Mouse (Mus musculus): ENCODE results near the gene Ptdss2. TPM values are rescaled to one million over a fixed set of nuclear protein-coding genes. Genes with fewer than 3 reads are reported as not detected.
A peak's percentile ranks its signal among the peaks of the same experiment; 100 is the strongest.

Ptdss2 gene
- polyA plus RNA-seq, 1 experiment from 2014 or later = 70.6 TPM

DNA sequence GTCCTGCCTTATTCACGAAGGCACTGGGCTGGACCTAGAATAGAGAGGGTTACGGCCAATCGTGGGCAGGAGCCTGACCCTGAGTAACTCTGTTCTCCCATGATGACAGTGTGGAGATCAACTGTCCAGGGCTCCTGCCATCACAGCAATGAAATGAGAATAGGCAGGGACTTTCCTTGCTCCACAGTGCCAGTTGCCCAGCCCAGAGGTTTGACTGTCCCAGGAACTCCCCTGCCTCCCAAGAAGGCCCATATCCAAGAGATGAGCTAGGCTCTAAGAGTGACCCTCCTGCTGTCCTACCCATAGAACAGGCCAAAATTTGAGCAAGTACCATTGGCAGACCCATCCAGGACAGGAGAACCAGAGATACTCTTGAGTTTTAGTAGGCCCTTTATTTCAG lies 66.6 kb downstream of the Ptdss2 start:
- no peak overlapping the region for H3K9ac ChIP-seq
- no peak overlapping the region for H3K4me3 ChIP-seq
- 85% methylated on average over 3 of the region's 3 CpGs for WGBS
- peaks cover 17% of the 10 kb centered on the region for H3K4me1 ChIP-seq
- no peaks in the 10 kb centered on the region for H3K9me3 ChIP-seq
- ATAC-seq (ENCODE audit: borderline replicate concordance, extremely low read depth, low FRiP score, low TSS enrichment) = no peak
- H3K27me3 ChIP-seq = no peaks in the 10 kb centered on the region
- peaks cover 32% of the 10 kb centered on the region for H3K36me3 ChIP-seq
- H3K27ac ChIP-seq = no peak overlapping the region
- H3K4me2 ChIP-seq = no peak overlapping the region

GRCm38 (mm10) chr7:141190220-141190619 lies 68.0 kb downstream of the Ptdss2 start:
- H3K27ac ChIP-seq = no peak overlapping the region
- no peak overlapping the region for H3K4me2 ChIP-seq
- H3K36me3 ChIP-seq = peaks cover 32% of the 10 kb centered on the region
- H3K9ac ChIP-seq = no peak overlapping the region
- WGBS = 92% methylated on average over 3 of the region's 3 CpGs
- no peak for ATAC-seq (ENCODE audit: borderline replicate concordance, extremely low read depth, low FRiP score, low TSS enrichment)
- H3K4me3 ChIP-seq = no peak overlapping the region
- no peaks in the 10 kb centered on the region for H3K9me3 ChIP-seq
- H3K4me1 ChIP-seq = peaks cover 21% of the 10 kb centered on the region
- no peaks in the 10 kb centered on the region for H3K27me3 ChIP-seq

- Histone ChIP-seq H3K4me2 (no peak overlapping the region), H3K4me1 (peaks cover 25% of the 10 kb centered on the region), H3K27me3 (no peaks in the 10 kb centered on the region), H3K4me3 (no peak overlapping the region), H3K9ac (no peak overlapping the region), H3K36me3 (peaks cover 32% of the 10 kb centered on the region), H3K27ac (no peak overlapping the region), H3K9me3 (no peaks in the 10 kb centered on the region)
- ATAC-seq (ENCODE audit: borderline replicate concordance, extremely low read depth, low FRiP score, low TSS enrichment) = no peak
- whole genome bisulfite sequencing = 79% methylated on average over 14 of the region's 14 CpGs
These were observed 68.9 kb downstream of the Ptdss2 start for GRCm38 (mm10) chr7:141191036-141191435.

- Histone ChIP-seq H3K27me3 (no peaks in the 10 kb centered on the region), H3K27ac (no peak overlapping the region), H3K4me3 (peak overlapping the region; percentile 92; the same call in 1 of the 2 replicates), H3K9ac (no peak overlapping the region), H3K9me3 (no peaks in the 10 kb centered on the region), H3K36me3 (peaks cover 32% of the 10 kb centered on the region), H3K4me1 (peaks cover 25% of the 10 kb centered on the region), H3K4me2 (peak overlapping the region; percentile 95)
- WGBS = 88% methylated on average over 24 of the region's 24 CpGs
- ATAC-seq (ENCODE audit: borderline replicate concordance, extremely low read depth, low FRiP score, low TSS enrichment) = no peak
These were observed 69.9 kb downstream of the Ptdss2 start for GRCm38 (mm10) chr7:141191796-141192685.

DNA sequence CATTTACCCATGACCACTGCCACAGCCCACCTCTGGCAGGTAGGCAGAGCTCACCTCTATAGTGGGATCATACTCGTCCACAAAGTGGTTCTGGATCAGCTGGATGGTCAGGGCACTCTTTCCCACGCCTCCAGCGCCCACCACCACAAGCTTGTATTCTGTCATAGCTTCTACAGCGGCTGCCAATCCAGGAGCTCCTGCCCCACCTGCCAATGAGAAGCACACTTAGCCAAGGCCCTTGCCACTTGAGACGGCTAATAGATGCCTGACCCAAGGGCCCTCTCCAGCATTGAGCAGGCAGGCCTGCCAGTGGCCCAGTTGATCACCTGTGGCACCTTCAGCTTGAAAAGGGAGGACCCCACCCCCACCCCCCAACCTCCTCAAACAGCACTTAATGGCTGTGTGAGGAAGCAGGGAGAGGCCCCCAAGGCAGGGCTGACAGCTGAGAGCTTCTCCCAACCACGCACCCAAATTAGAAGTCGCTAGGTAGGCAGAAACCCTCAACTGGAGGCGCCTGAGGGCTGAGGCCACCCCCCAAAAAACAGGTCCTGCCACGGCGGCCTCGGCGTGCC lies 70.7 kb downstream of the Ptdss2 start:
- 26% methylated on average over 12 of the region's 12 CpGs for WGBS

GRCm38 (mm10) chr7:141193348-141193856 lies 71.2 kb downstream of the Ptdss2 start:
- Histone ChIP-seq H3K9me3 (no peaks in the 10 kb centered on the region), H3K4me3 (peak overlapping the region; percentile 92), H3K27me3 (no peaks in the 10 kb centered on the region; the same call in 1 of the 2 replicates), H3K27ac (peak overlapping the region; percentile 88), H3K4me1 (peaks cover 25% of the 10 kb centered on the region), H3K4me2 (peak overlapping the region; percentile 95), H3K36me3 (peaks cover 32% of the 10 kb centered on the region), H3K9ac (peak overlapping the region; percentile 97)
- peak; percentile 17 for ATAC-seq (ENCODE audit: borderline replicate concordance, extremely low read depth, low FRiP score, low TSS enrichment)
- WGBS = under 1% methylated on average over 27 of the region's 43 CpGs

More for the DNA sequence above, 70.7 kb downstream of the Ptdss2 start:
- H3K9ac ChIP-seq = peak overlapping the region; percentile 97
- peaks cover 25% of the 10 kb centered on the region for H3K4me1 ChIP-seq
- H3K9me3 ChIP-seq = no peaks in the 10 kb centered on the region
- peak overlapping the region; percentile 92 for H3K4me3 ChIP-seq
- H3K4me2 ChIP-seq = peak overlapping the region; percentile 95
- ATAC-seq (ENCODE audit: borderline replicate concordance, extremely low read depth, low FRiP score, low TSS enrichment) = no peak
- H3K27ac ChIP-seq = peak overlapping the region; percentile 88
- H3K36me3 ChIP-seq = peaks cover 32% of the 10 kb centered on the region
- no peaks in the 10 kb centered on the region; the same call in 1 of the 2 replicates for H3K27me3 ChIP-seq

- Histone ChIP-seq H3K27me3 (no peaks in the 10 kb centered on the region; the same call in 1 of the 2 replicates), H3K9ac (peak within 1 kb of the TSS; percentile 97), H3K4me3 (peak within 1 kb of the TSS; percentile 92), H3K4me1 (peaks cover 25% of the 10 kb centered on the region), H3K27ac (peak within 1 kb of the TSS; percentile 88), H3K4me2 (peak within 1 kb of the TSS; percentile 95), H3K9me3 (no peaks in the 10 kb centered on the region), H3K36me3 (peaks cover 32% of the 10 kb centered on the region)
- ATAC-seq (ENCODE audit: borderline replicate concordance, extremely low read depth, low FRiP score, low TSS enrichment) = peak; percentile 94
- whole genome bisulfite sequencing = 0% methylated on average over 28 of the region's 39 CpGs
These were observed 71.8 kb downstream of the Ptdss2 start, which contains the start of the genes Hras and Lrrc56 for GRCm38 (mm10) chr7:141193948-141194347. Gene Hras (minus strand): TSS chr7:141194005. Gene Lrrc56 (plus strand): TSS chr7:141194157.

GRCm38 (mm10) chr7:141194409-141194808 lies 72.2 kb downstream of the Ptdss2 start:
- Histone ChIP-seq H3K36me3 (peaks cover 29% of the 10 kb centered on the region), H3K27me3 (no peaks in the 10 kb centered on the region; the same call in 1 of the 2 replicates), H3K4me3 (peak overlapping the region; percentile 92), H3K4me1 (peaks cover 25% of the 10 kb centered on the region), H3K9me3 (no peaks in the 10 kb centered on the region), H3K4me2 (peak overlapping the region; percentile 95), H3K27ac (peak overlapping the region; percentile 64), H3K9ac (peak overlapping the region; percentile 45)
- no peak for ATAC-seq (ENCODE audit: borderline replicate concordance, extremely low read depth, low FRiP score, low TSS enrichment)
- WGBS = under 1% methylated on average over 23 of the region's 23 CpGs

- Histone ChIP-seq H3K4me1 (peaks cover 25% of the 10 kb centered on the region), H3K9me3 (no peaks in the 10 kb centered on the region), H3K27ac (peak overlapping the region; percentile 64), H3K9ac (peak overlapping the region; percentile 45), H3K4me2 (peak overlapping the region; percentile 95), H3K27me3 (peaks cover 3% of the 10 kb centered on the region; the same call in 1 of the 2 replicates), H3K36me3 (peaks cover 25% of the 10 kb centered on the region), H3K4me3 (peak overlapping the region; percentile 92)
- ATAC-seq (ENCODE audit: borderline replicate concordance, extremely low read depth, low FRiP score, low TSS enrichment) = 0 out of 2 replicates have a peak, but pooled peaks have one; percentile 6
- WGBS = under 1% methylated on average over 28 of the region's 28 CpGs
These were observed 72.6 kb downstream of the Ptdss2 start for GRCm38 (mm10) chr7:141194830-141195229.

GRCm38 (mm10) chr7:141195754-141196153 lies 73.6 kb downstream of the Ptdss2 start:
- peaks cover 16% of the 10 kb centered on the region for H3K36me3 ChIP-seq
- peak overlapping the region; percentile 92; the same call in 1 of the 2 replicates for H3K4me3 ChIP-seq
- peaks cover 25% of the 10 kb centered on the region for H3K4me1 ChIP-seq
- no peak overlapping the region for H3K9ac ChIP-seq
- no peak for ATAC-seq (ENCODE audit: borderline replicate concordance, extremely low read depth, low FRiP score, low TSS enrichment)
- no peaks in the 10 kb centered on the region for H3K9me3 ChIP-seq
- H3K4me2 ChIP-seq = no peak overlapping the region
- H3K27me3 ChIP-seq = peaks cover 13% of the 10 kb centered on the region; the same call in 1 of the 2 replicates
- 94% methylated on average over 2 of the region's 2 CpGs for WGBS
- H3K27ac ChIP-seq = no peak overlapping the region

GRCm38 (mm10) chr7:141196619-141197282 lies 74.6 kb downstream of the Ptdss2 start:
- WGBS = 81% methylated on average over 8 of the region's 8 CpGs

More at GRCm38 (mm10) chr7:141196619-141197282, 74.6 kb downstream of the Ptdss2 start:
- Histone ChIP-seq H3K27ac (no peak overlapping the region), H3K27me3 (peaks cover 18% of the 10 kb centered on the region), H3K36me3 (peaks cover 6% of the 10 kb centered on the region), H3K4me3 (no peak overlapping the region), H3K4me2 (no peak overlapping the region), H3K9me3 (no peaks in the 10 kb centered on the region), H3K9ac (no peak overlapping the region), H3K4me1 (peaks cover 22% of the 10 kb centered on the region)
- ATAC-seq (ENCODE audit: borderline replicate concordance, extremely low read depth, low FRiP score, low TSS enrichment) = no peak
